17 mouse cellular contexts compared by ENCODE assay signal in genomic region chr13:42309804-42310203, GRCm38 (mm10). TPM values are rescaled to one million over a fixed set of nuclear protein-coding genes. Genes with fewer than 3 reads are reported as not detected.
DNase-seq lines count a peak whose midpoint lies in the region; ATAC-seq and TF ChIP-seq lines count a peak whose summit lies in the region.
"Had no signal": no experiment of that assay in that cellular context is flagged by ENCODE, and none has a peak within 500 bp of the region (broad histone marks: within the 10 kb centered on the region; RNA-seq: fewer than 3 reads in every experiment).

No protein-coding gene starts in this region.

- H3K9ac ChIP-seq in forebrain, postnatal 0 days = no peak overlapping the region
- H3K9ac ChIP-seq in forebrain, embryonic 13.5 days = no peak overlapping the region
- H3K9ac ChIP-seq in hindbrain, embryonic 15.5 days = no peak overlapping the region
- H3K9ac ChIP-seq in midbrain, embryonic 11.5 days (ENCODE audit: low read length) = no peak overlapping the region
- no peak overlapping the region for H3K9ac ChIP-seq in midbrain, embryonic 16.5 days (ENCODE audit: low read depth, low read length)
- H3K9ac ChIP-seq: forebrain, embryonic 12.5 days; heart, embryonic 13.5 days; limb, embryonic 15.5 days had no signal

- 0 out of 2 replicates have a peak overlapping the region, but pooled peaks have one; percentile 17 for H3K4me2 ChIP-seq in forebrain, postnatal 0 days (ENCODE audit: low read depth)
- H3K4me2 ChIP-seq in forebrain, embryonic 13.5 days = no peak overlapping the region
- H3K4me2 ChIP-seq in hindbrain, embryonic 15.5 days = 0 out of 2 replicates have a peak overlapping the region, but pooled peaks have one; percentile 17
- no peak overlapping the region for H3K4me2 ChIP-seq in midbrain, embryonic 11.5 days
- H3K4me2 ChIP-seq in midbrain, embryonic 16.5 days (ENCODE audit: low read length) = no peak overlapping the region
- H3K4me2 ChIP-seq: forebrain, embryonic 12.5 days; heart, embryonic 13.5 days; limb, embryonic 15.5 days had no signal

- ATAC-seq in forebrain, postnatal 0 days = no peak
- no peak for ATAC-seq in forebrain, embryonic 13.5 days
- ATAC-seq in hindbrain, embryonic 15.5 days (ENCODE audit: low FRiP score, low read depth) = no peak
- no peak for ATAC-seq in midbrain, embryonic 11.5 days (ENCODE audit: low FRiP score)
- ATAC-seq in midbrain, embryonic 16.5 days = no peak
- ATAC-seq: intestine, embryonic 16.5 days had no signal

- WGBS in forebrain, postnatal 0 days = 18% methylated on average over 11 of the region's 11 CpGs
- WGBS in forebrain, embryonic 13.5 days = 24% methylated on average over 11 of the region's 11 CpGs
- WGBS in hindbrain, embryonic 15.5 days = 37% methylated on average over 11 of the region's 11 CpGs
- WGBS in hindbrain, embryonic 10.5 days = 40% methylated on average over 11 of the region's 11 CpGs
- 39% methylated on average over 9 of the region's 11 CpGs for WGBS in midbrain, embryonic 11.5 days
- WGBS in midbrain, embryonic 16.5 days = 27% methylated on average over 11 of the region's 11 CpGs

- H3K36me3 ChIP-seq in forebrain, postnatal 0 days (ENCODE audit: insufficient read depth) = no peaks in the 10 kb centered on the region
- no peaks in the 10 kb centered on the region for H3K36me3 ChIP-seq in forebrain, embryonic 13.5 days (ENCODE audit: poor library complexity, severe bottlenecking)
- no peaks in the 10 kb centered on the region for H3K36me3 ChIP-seq in hindbrain, embryonic 15.5 days
- no peaks in the 10 kb centered on the region for H3K36me3 ChIP-seq in hindbrain, embryonic 10.5 days
- no peaks in the 10 kb centered on the region for H3K36me3 ChIP-seq in midbrain, embryonic 11.5 days (ENCODE audit: control insufficient read depth, insufficient read depth, low read length)
- H3K36me3 ChIP-seq in midbrain, embryonic 16.5 days (ENCODE audit: control insufficient read depth, insufficient read depth, low read length) = no peaks in the 10 kb centered on the region
- H3K36me3 ChIP-seq: forebrain, embryonic 12.5 days; limb, embryonic 15.5 days had no signal

- no peaks in the 10 kb centered on the region for H3K4me1 ChIP-seq in forebrain, postnatal 0 days (ENCODE audit: insufficient read depth)
- H3K4me1 ChIP-seq in forebrain, embryonic 13.5 days = no peaks in the 10 kb centered on the region
- H3K4me1 ChIP-seq in hindbrain, embryonic 15.5 days (replicated peaks) = no peaks in the 10 kb centered on the region
- H3K4me1 ChIP-seq in hindbrain, embryonic 10.5 days (replicated peaks) = peaks cover 9% of the 10 kb centered on the region; the same call in 1 of the 2 replicates
- no peaks in the 10 kb centered on the region for H3K4me1 ChIP-seq in midbrain, embryonic 11.5 days (ENCODE audit: control insufficient read depth, insufficient read depth, low read length)
- no peaks in the 10 kb centered on the region for H3K4me1 ChIP-seq in midbrain, embryonic 16.5 days (ENCODE audit: control insufficient read depth, insufficient read depth, low read length)

- H3K27ac ChIP-seq in forebrain, postnatal 0 days (ENCODE audit: low read depth, low read length) = no peak overlapping the region
- H3K27ac ChIP-seq in forebrain, embryonic 13.5 days = no peak overlapping the region
- no peak overlapping the region for H3K27ac ChIP-seq in hindbrain, embryonic 15.5 days (replicated peaks)
- no peak overlapping the region for H3K27ac ChIP-seq in hindbrain, embryonic 10.5 days
- H3K27ac ChIP-seq in midbrain, embryonic 11.5 days (ENCODE audit: low read depth, low read length) = no peak overlapping the region
- no peak overlapping the region for H3K27ac ChIP-seq in midbrain, embryonic 16.5 days (ENCODE audit: low read length)
- H3K27ac ChIP-seq: forebrain, embryonic 12.5 days; heart, embryonic 13.5 days; limb, embryonic 15.5 days had no signal

- no peak for DNase-seq in forebrain, postnatal 0 days
- DNase-seq in hindbrain, embryonic 10.5 days (ENCODE audit: low spot score) = no peak
- peak; percentile 53 for DNase-seq in midbrain, embryonic 11.5 days (ENCODE audit: low spot score, missing footprints)
- peak; percentile 45 for DNase-seq in skeletal muscle tissue, adult 2 months (ENCODE audit: low read depth, low spot score)
- DNase-seq: adrenal gland, postnatal 10 days; cerebellum, adult 18-20 months; cerebellum, postnatal 36 days; gastrocnemius, postnatal 36 days; kidney, postnatal 36 days; layer of hippocampus, adult 9-11 months had no signal

- no peaks in the 10 kb centered on the region for H3K9me3 ChIP-seq in forebrain, postnatal 0 days (ENCODE audit: low read length)
- H3K9me3 ChIP-seq in forebrain, embryonic 13.5 days (replicated peaks) = no peaks in the 10 kb centered on the region
- no peaks in the 10 kb centered on the region for H3K9me3 ChIP-seq in hindbrain, embryonic 15.5 days
- no peaks in the 10 kb centered on the region for H3K9me3 ChIP-seq in hindbrain, embryonic 10.5 days
- no peaks in the 10 kb centered on the region for H3K9me3 ChIP-seq in midbrain, embryonic 11.5 days (ENCODE audit: control insufficient read depth, low read length)
- no peaks in the 10 kb centered on the region for H3K9me3 ChIP-seq in midbrain, embryonic 16.5 days (replicated peaks; ENCODE audit: control insufficient read depth, low read length, poor library complexity, severe bottlenecking)
- H3K9me3 ChIP-seq: forebrain, embryonic 12.5 days; heart, embryonic 13.5 days; limb, embryonic 15.5 days had no signal

- TF ChIP-seq CTCF in forebrain, postnatal 0 days (IDR thresholded peaks at IDR 0.05; ENCODE audit: low read depth) = no peak

- no peaks in the 10 kb centered on the region for H3K27me3 ChIP-seq in forebrain, postnatal 0 days (ENCODE audit: insufficient read depth, low read length)
- H3K27me3 ChIP-seq in forebrain, embryonic 13.5 days = peaks cover 11% of the 10 kb centered on the region; the same call in 1 of the 2 replicates
- no peaks in the 10 kb centered on the region for H3K27me3 ChIP-seq in hindbrain, embryonic 15.5 days
- peaks cover 14% of the 10 kb centered on the region for H3K27me3 ChIP-seq in hindbrain, embryonic 10.5 days (ENCODE audit: insufficient read depth, poor library complexity, severe bottlenecking)
- no peaks in the 10 kb centered on the region for H3K27me3 ChIP-seq in midbrain, embryonic 11.5 days (ENCODE audit: control insufficient read depth, insufficient read depth, low read length)
- no peaks in the 10 kb centered on the region for H3K27me3 ChIP-seq in midbrain, embryonic 16.5 days (ENCODE audit: control insufficient read depth, insufficient read depth, low read depth, low read length)
- H3K27me3 ChIP-seq: heart, embryonic 13.5 days; limb, embryonic 15.5 days had no signal

- no peak overlapping the region for H3K4me3 ChIP-seq in forebrain, postnatal 0 days (ENCODE audit: low read depth, low read length)
- H3K4me3 ChIP-seq in forebrain, embryonic 13.5 days = no peak overlapping the region
- no peak overlapping the region for H3K4me3 ChIP-seq in hindbrain, embryonic 15.5 days
- H3K4me3 ChIP-seq in hindbrain, embryonic 10.5 days = no peak overlapping the region
- no peak overlapping the region for H3K4me3 ChIP-seq in midbrain, embryonic 11.5 days (ENCODE audit: low read depth, low read length)
- H3K4me3 ChIP-seq in midbrain, embryonic 16.5 days (ENCODE audit: low read depth, low read length) = no peak overlapping the region
- H3K4me3 ChIP-seq: forebrain, embryonic 12.5 days; heart, embryonic 13.5 days; limb, embryonic 15.5 days had no signal

RNA-seq across cellular contexts. Expression of gene Edn1, which starts 8.5 kb away (rescaled TPM):
- 2.3 TPM in 2 replicates for total RNA-seq in forebrain, postnatal 0 days (2014; rRNA removed)
- 1.7 and 2.7 TPM in 2 replicates for polyA plus RNA-seq in forebrain, postnatal 0 days (2015; fragmentation: Nextera tagmentation; extraction: Ambion mirVana)
- polyA plus RNA-seq in forebrain, embryonic 13.5 days (2015; fragmentation: Nextera tagmentation; extraction: Ambion mirVana) = 0.82 and 1.1 TPM in 2 replicates
- 1.9 and 2.5 TPM in 2 replicates for polyA plus RNA-seq in hindbrain, embryonic 15.5 days (2015; fragmentation: Nextera tagmentation; extraction: Ambion mirVana)
- 0.99 and 1.2 TPM in 2 replicates for polyA plus RNA-seq in hindbrain, embryonic 10.5 days (2016; fragmentation: Nextera tagmentation; extraction: Ambion mirVana)
- 1.9 and 2.2 TPM in 2 replicates for polyA plus RNA-seq in midbrain, embryonic 11.5 days (2014; fragmentation: Nextera tagmentation; extraction: Ambion mirVana)
- 1.9 and 2.9 TPM in 2 replicates for polyA plus RNA-seq in midbrain, embryonic 16.5 days (2015; fragmentation: Nextera tagmentation; extraction: Ambion mirVana)

Comparison
In these comparisons a context has a peak if more than half of its experiments do, and no peak if none do; other contexts are left out.
1. H3K4me2 ChIP-seq: peak in forebrain, postnatal 0 days (single experiment) and hindbrain, embryonic 15.5 days (single experiment); none in forebrain, embryonic 13.5 days (single experiment), midbrain, embryonic 11.5 days (single experiment) and midbrain, embryonic 16.5 days (single experiment).
2. DNase-seq: peak in midbrain, embryonic 11.5 days (single experiment) and skeletal muscle tissue, adult 2 months (single experiment); none in forebrain, postnatal 0 days (single experiment) and hindbrain, embryonic 10.5 days (single experiment).